23 mouse cellular contexts compared by ENCODE assay signal in the genomic region with DNA sequence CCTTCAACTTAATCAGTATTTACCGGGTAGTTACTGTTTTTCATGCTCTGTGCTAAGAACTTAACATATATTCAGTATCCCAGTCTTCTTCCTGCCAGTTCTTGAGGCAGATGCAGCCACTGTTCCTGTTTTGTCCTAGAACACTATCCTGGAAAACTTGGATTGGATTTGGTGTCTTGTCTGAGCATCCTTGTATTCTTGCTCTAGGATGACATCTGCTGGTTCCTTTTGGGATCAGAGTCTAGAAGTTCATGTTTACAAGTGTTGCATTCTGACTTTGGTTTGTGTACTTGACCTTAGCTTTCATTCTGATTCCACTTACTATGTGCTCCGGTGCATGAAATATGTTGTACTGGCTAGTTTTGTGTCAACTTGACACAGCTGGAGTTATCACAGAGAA. TPM values are rescaled to one million over a fixed set of nuclear protein-coding genes. Genes with fewer than 3 reads are reported as not detected.
A peak's percentile ranks its signal among the peaks of the same experiment; 100 is the strongest.
DNase-seq lines count a peak whose midpoint lies in the region; ATAC-seq and TF ChIP-seq lines count a peak whose summit lies in the region.
"Had no signal": no experiment of that assay in that cellular context is flagged by ENCODE, and none has a peak within 500 bp of the region (broad histone marks: within the 10 kb centered on the region; RNA-seq: fewer than 3 reads in every experiment).

No protein-coding gene starts in this region.

- no peaks in the 10 kb centered on the region for H3K4me1 ChIP-seq in hindbrain, embryonic 14.5 days (replicated peaks; ENCODE audit: control insufficient read depth, insufficient read depth, low read length)
- H3K4me1 ChIP-seq: embryonic facial prominence, embryonic 15.5 days; forebrain, embryonic 12.5 days; limb, embryonic 10.5 days; liver, embryonic 15.5 days; midbrain, embryonic 15.5 days; neural tube, embryonic 12.5 days had no signal

- no peaks in the 10 kb centered on the region for H3K9me3 ChIP-seq in hindbrain, embryonic 14.5 days (ENCODE audit: control insufficient read depth, low read length)
- H3K9me3 ChIP-seq: embryonic facial prominence, embryonic 15.5 days; forebrain, embryonic 12.5 days; limb, embryonic 10.5 days; liver, embryonic 15.5 days; midbrain, embryonic 15.5 days; neural tube, embryonic 12.5 days had no signal

- H3K27ac ChIP-seq in layer of hippocampus, adult 2 months: no peak overlapping the region
- no peak overlapping the region for H3K27ac ChIP-seq in hindbrain, embryonic 14.5 days
- H3K27ac ChIP-seq: embryonic facial prominence, embryonic 15.5 days; forebrain, embryonic 12.5 days; limb, embryonic 10.5 days; liver, embryonic 15.5 days; macrophage; midbrain, embryonic 15.5 days; neural tube, embryonic 12.5 days had no signal

- H3K4me3 ChIP-seq in layer of hippocampus, adult 2 months: no peak overlapping the region
- H3K4me3 ChIP-seq in hindbrain, embryonic 14.5 days (replicated peaks; ENCODE audit: low read length): no peak overlapping the region
- H3K4me3 ChIP-seq: embryonic facial prominence, embryonic 15.5 days; forebrain, embryonic 12.5 days; limb, embryonic 10.5 days; liver, embryonic 15.5 days; midbrain, embryonic 15.5 days; neural tube, embryonic 12.5 days had no signal

- H3K36me3 ChIP-seq in hindbrain, embryonic 14.5 days (replicated peaks; ENCODE audit: control insufficient read depth, insufficient read depth): no peaks in the 10 kb centered on the region
- H3K36me3 ChIP-seq: embryonic facial prominence, embryonic 15.5 days; forebrain, embryonic 12.5 days; limb, embryonic 10.5 days; liver, embryonic 15.5 days; midbrain, embryonic 15.5 days; neural tube, embryonic 12.5 days had no signal

- WGBS in hindbrain, embryonic 14.5 days: 64% methylated on average over 2 of the region's 2 CpGs

- ATAC-seq in hindbrain, embryonic 14.5 days (ENCODE audit: low FRiP score): no peak
- ATAC-seq: midbrain, embryonic 15.5 days had no signal

- no peak overlapping the region for H3K4me2 ChIP-seq in hindbrain, embryonic 14.5 days (replicated peaks)
- H3K4me2 ChIP-seq: embryonic facial prominence, embryonic 15.5 days; forebrain, embryonic 12.5 days; liver, embryonic 15.5 days; midbrain, embryonic 15.5 days; neural tube, embryonic 12.5 days had no signal

- peak; percentile 0 for DNase-seq in embryo, embryonic 9.5 days (ENCODE audit: extremely low spot score)
- no peak for DNase-seq in embryo, embryonic 10 days (ENCODE audit: low spot score)
- DNase-seq in layer of hippocampus, adult 2 months (ENCODE audit: low spot score in 2 of 2): no peak
- DNase-seq in layer of hippocampus, postnatal 36 days: no peak
- DNase-seq in retina, embryonic 14.5 days (ENCODE audit: low spot score): peak; percentile 1
- DNase-seq in retina, postnatal 1 day: no peak
- no peak for DNase-seq in spleen, postnatal 4 days (ENCODE audit: low spot score in 2 of 2)
- DNase-seq in hindbrain, embryonic 14.5 days (ENCODE audit: low spot score): no peak
- DNase-seq: adrenal gland, adult 2 months; cerebellum, postnatal 36 days; gastrocnemius, postnatal 10 days; kidney, postnatal 25 days; thymus, postnatal 14 days had no signal

- H3K27me3 ChIP-seq in hindbrain, embryonic 14.5 days (ENCODE audit: control insufficient read depth, insufficient read depth, low read length): no peaks in the 10 kb centered on the region
- H3K27me3 ChIP-seq: embryonic facial prominence, embryonic 15.5 days; forebrain, embryonic 12.5 days; liver, embryonic 15.5 days; midbrain, embryonic 15.5 days; neural tube, embryonic 12.5 days had no signal

- TF ChIP-seq CTCF in layer of hippocampus, adult 2 months (conservative IDR thresholded peaks at IDR 0.05): peak; percentile 64

- no peak overlapping the region for H3K9ac ChIP-seq in hindbrain, embryonic 14.5 days
- H3K9ac ChIP-seq: embryonic facial prominence, embryonic 15.5 days; forebrain, embryonic 12.5 days; liver, embryonic 15.5 days; midbrain, embryonic 15.5 days; neural tube, embryonic 12.5 days had no signal

RNA-seq across cellular contexts. Expression of gene Cldn34b3, which starts 55.4 kb away (rescaled TPM):
- not detected for total RNA-seq in layer of hippocampus, adult 2 months (2021)
- total RNA-seq in layer of hippocampus, postnatal 36 days (2021): not detected
- polyA plus RNA-seq in hindbrain, embryonic 14.5 days (2014; fragmentation: Nextera tagmentation; extraction: Ambion mirVana): not detected in 2 replicates
- total RNA-seq: adrenal gland, adult 2 months; gastrocnemius, postnatal 10 days; heart, postnatal 25 days had no signal
- polyA plus RNA-seq: adrenal gland, adult 2 months; C2C12; embryonic facial prominence, embryonic 15.5 days; forebrain, embryonic 12.5 days; limb, embryonic 10.5 days; liver, embryonic 15.5 days; macrophage; midbrain, embryonic 15.5 days; neural tube, embryonic 12.5 days; stomach, embryonic 14.5 days had no signal

Comparison
In these comparisons a context has a peak if more than half of its experiments do, and no peak if none do; other contexts are left out.
1. DNase-seq: peak in embryo, embryonic 9.5 days (single experiment) and retina, embryonic 14.5 days (single experiment); none in embryo, embryonic 10 days (single experiment), layer of hippocampus, adult 2 months (0 of 2), layer of hippocampus, postnatal 36 days (0 of 2), retina, postnatal 1 day (single experiment), spleen, postnatal 4 days (0 of 2) and hindbrain, embryonic 14.5 days (single experiment).